In the genomic region with DNA sequence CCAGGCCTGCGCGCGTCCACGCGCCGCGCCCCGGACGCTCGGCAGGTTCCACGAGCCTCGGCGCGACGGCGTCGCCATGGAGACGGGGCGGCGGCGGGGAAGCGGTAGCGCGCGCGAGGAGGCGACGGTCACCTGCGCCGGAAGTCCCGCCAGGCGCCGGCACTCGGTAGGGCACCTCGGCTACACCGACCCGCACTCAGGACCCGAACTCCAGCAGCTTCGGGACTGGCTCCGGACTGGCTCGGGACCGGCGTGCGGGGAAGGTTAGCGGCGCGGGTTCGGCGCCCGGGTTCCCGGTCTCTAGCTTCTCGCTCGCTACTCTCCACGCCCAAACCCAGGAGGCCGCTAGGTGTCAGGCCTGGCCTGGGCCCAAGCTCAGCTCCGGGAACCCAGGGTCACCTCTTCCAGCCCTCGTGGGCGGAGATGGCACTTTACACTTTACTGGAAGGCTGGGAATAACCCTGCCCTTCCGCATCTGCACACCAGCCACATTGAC, we compare ENCODE assay signal across 9 mouse cellular contexts. TPM values are rescaled to one million over a fixed set of nuclear protein-coding genes. Genes with fewer than 3 reads are reported as not detected.
A peak's percentile ranks its signal among the peaks of the same experiment; 100 is the strongest.
DNase-seq lines count a peak whose midpoint lies in the region; ATAC-seq lines count a peak whose summit lies in the region.
"Had no signal": no experiment of that assay in that cellular context is flagged by ENCODE, and none has a peak within 500 bp of the region (broad histone marks: within the 10 kb centered on the region; RNA-seq: fewer than 3 reads in every experiment).

No protein-coding gene starts in this region.

- peak overlapping the region; percentile 66 for H3K27ac ChIP-seq in hindbrain, embryonic 14.5 days

- no peaks in the 10 kb centered on the region for H3K27me3 ChIP-seq in hindbrain, embryonic 14.5 days (ENCODE audit: control insufficient read depth, insufficient read depth, low read length)

- H3K4me1 ChIP-seq in hindbrain, embryonic 14.5 days (replicated peaks; ENCODE audit: control insufficient read depth, insufficient read depth, low read length): peaks cover 17% of the 10 kb centered on the region

- peak overlapping the region; percentile 77 for H3K4me3 ChIP-seq in hindbrain, embryonic 14.5 days (replicated peaks; ENCODE audit: low read length)

- DNase-seq in MN1 (ENCODE audit: low spot score): peak; percentile 85
- DNase-seq in cerebellum, adult 8-10 months: peak; percentile 47
- DNase-seq in hindbrain, embryonic 14.5 days (ENCODE audit: low spot score): peak; percentile 80
- DNase-seq in left cerebral cortex, adult 18-20 months (ENCODE audit: low spot score in 2 of 2): peak; percentile 75 to 84
- DNase-seq in lung, postnatal 25 days (ENCODE audit: low spot score): peak; percentile 89
- DNase-seq in right cerebral cortex, adult 2 months (ENCODE audit: low spot score in 2 of 2): peak; percentile 75 to 77
- peak; percentile 80 for DNase-seq in urinary bladder, postnatal 14 days (ENCODE audit: low spot score)

- under 1% methylated on average over 59 of the region's 59 CpGs for WGBS in hindbrain, embryonic 14.5 days

- no peaks in the 10 kb centered on the region for H3K36me3 ChIP-seq in hindbrain, embryonic 14.5 days (replicated peaks; ENCODE audit: control insufficient read depth, insufficient read depth)

- no peaks in the 10 kb centered on the region for H3K9me3 ChIP-seq in hindbrain, embryonic 14.5 days (ENCODE audit: control insufficient read depth, low read length)

- peak overlapping the region; percentile 75 for H3K9ac ChIP-seq in hindbrain, embryonic 14.5 days

- peak; percentile 69 for ATAC-seq in frontal cortex, adult (ENCODE audit: low TSS enrichment)
- peak; percentile 74 for ATAC-seq in hindbrain, embryonic 14.5 days (ENCODE audit: low FRiP score)

- H3K4me2 ChIP-seq in hindbrain, embryonic 14.5 days (replicated peaks): peak overlapping the region; percentile 93

RNA-seq across cellular contexts. Expression of gene Cyb561, which starts 9.0 kb away (rescaled TPM):
- polyA plus RNA-seq in hindbrain, embryonic 14.5 days (2014; fragmentation: Nextera tagmentation; extraction: Ambion mirVana): 48.9 and 55.1 TPM in 2 replicates
- total RNA-seq in left cerebral cortex, adult 18-20 months (2021): 100 to 1,000 TPM; 102 TPM

RNA-seq across cellular contexts. Expression of gene Ace, which starts 23.6 kb away (rescaled TPM):
- 6.0 and 6.8 TPM in 2 replicates for polyA plus RNA-seq in hindbrain, embryonic 14.5 days (2014; fragmentation: Nextera tagmentation; extraction: Ambion mirVana)
- total RNA-seq in left cerebral cortex, adult 18-20 months (2021): 10 to 100 TPM; 14.3 to 18.6 TPM

RNA-seq across cellular contexts. Expression of gene Ace3, which starts 50.3 kb away (rescaled TPM):
- not detected in 2 replicates for polyA plus RNA-seq in hindbrain, embryonic 14.5 days (2014; fragmentation: Nextera tagmentation; extraction: Ambion mirVana)
- not detected for total RNA-seq in left cerebral cortex, adult 18-20 months (2021)
- total RNA-seq: common myeloid progenitor, adult 5-6 weeks had no signal

Comparison
In these comparisons a context has a peak if more than half of its experiments do, and no peak if none do; other contexts are left out.
1. Peak in every context shown above with its lines: DNase-seq, ATAC-seq, H3K4me3 ChIP-seq and H3K27ac ChIP-seq.